Mouse (Mus musculus): ENCODE data around the gene Rapgef4. TPM values are rescaled to one million over a fixed set of nuclear protein-coding genes. Genes with fewer than 3 reads are reported as not detected.

Rapgef4 gene
- polyA plus RNA-seq, 1 experiment from 2014 or later: 4.4 TPM

- ATAC-seq (ENCODE audit: insufficient number of reproducible peaks, insufficient read depth, low FRiP score, low read depth): peak; percentile 87
- Histone ChIP-seq H3K36me3 (ENCODE audit: control insufficient read depth, insufficient read depth, low read length) (no peaks in the 10 kb centered on the region), H3K9me3 (ENCODE audit: control insufficient read depth, low read depth, low read length) (no peaks in the 10 kb centered on the region), H3K4me3 (ENCODE audit: low read depth, low read length) (peak overlapping the region; percentile 3; the same call in 1 of the 2 replicates), H3K4me2 (replicated peaks; ENCODE audit: low read depth, low read length) (peak overlapping the region; percentile 33), H3K9ac (replicated peaks; ENCODE audit: low read depth, low read length) (no peak overlapping the region), H3K27ac (ENCODE audit: low read length) (peak overlapping the region; percentile 62), H3K27me3 (ENCODE audit: control insufficient read depth, insufficient read depth, low read length) (no peaks in the 10 kb centered on the region), H3K4me1 (ENCODE audit: control insufficient read depth, insufficient read depth, low read length) (no peaks in the 10 kb centered on the region)
- 28% methylated on average over 14 of the region's 14 CpGs for WGBS
These were observed 274.0 kb downstream of the Rapgef4 start for GRCm38 (mm10) chr2:72254813-72255582.

GRCm38 (mm10) chr2:72260704-72261103, 279.7 kb downstream of the Rapgef4 start:
- H3K27ac ChIP-seq (ENCODE audit: low read length): no peak overlapping the region
- H3K4me2 ChIP-seq (replicated peaks; ENCODE audit: low read depth, low read length): no peak overlapping the region
- no peaks in the 10 kb centered on the region for H3K27me3 ChIP-seq (ENCODE audit: control insufficient read depth, insufficient read depth, low read length)
- 96% methylated on average over 1 of the region's 1 CpGs for WGBS
- H3K4me3 ChIP-seq (ENCODE audit: low read depth, low read length): no peak overlapping the region
- no peaks in the 10 kb centered on the region for H3K36me3 ChIP-seq (ENCODE audit: control insufficient read depth, insufficient read depth, low read length)
- no peak overlapping the region for H3K9ac ChIP-seq (replicated peaks; ENCODE audit: low read depth, low read length)
- no peak for ATAC-seq (ENCODE audit: insufficient number of reproducible peaks, insufficient read depth, low FRiP score, low read depth)
- no peaks in the 10 kb centered on the region for H3K4me1 ChIP-seq (ENCODE audit: control insufficient read depth, insufficient read depth, low read length)
- no peaks in the 10 kb centered on the region for H3K9me3 ChIP-seq (ENCODE audit: control insufficient read depth, low read depth, low read length)

DNA sequence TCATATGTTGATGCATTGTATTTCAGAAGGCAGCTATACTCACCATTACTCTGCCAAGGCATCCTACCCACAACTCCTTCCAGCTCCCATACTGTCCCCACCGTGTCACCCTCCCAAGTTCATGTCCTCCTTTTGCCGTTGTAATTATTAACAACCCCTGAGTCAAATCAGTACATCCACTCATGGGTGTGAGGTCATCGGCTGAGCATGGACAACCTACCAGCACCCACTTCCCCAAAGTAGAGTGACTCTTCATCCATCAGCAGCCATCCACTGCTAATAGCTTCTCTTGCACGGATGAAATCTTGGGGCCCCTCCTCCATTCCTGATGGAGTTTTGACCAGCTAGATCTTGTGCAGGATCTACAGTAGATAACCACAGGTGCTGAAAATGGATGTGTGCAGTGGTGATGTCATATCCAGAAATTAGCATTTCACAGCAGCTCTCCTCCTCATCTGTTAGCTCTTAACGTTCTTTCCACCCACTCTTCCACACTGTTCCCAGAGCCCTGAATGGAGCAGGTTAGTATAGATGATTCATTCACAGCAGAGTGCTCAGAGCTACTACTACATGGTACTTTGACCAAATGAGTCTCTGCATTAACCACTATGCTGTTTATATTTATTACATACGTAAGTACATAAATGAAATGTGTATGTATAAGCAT, 281.9 kb downstream of the Rapgef4 start:
- H3K27me3 ChIP-seq (ENCODE audit: control insufficient read depth, insufficient read depth, low read length): no peaks in the 10 kb centered on the region

DNA sequence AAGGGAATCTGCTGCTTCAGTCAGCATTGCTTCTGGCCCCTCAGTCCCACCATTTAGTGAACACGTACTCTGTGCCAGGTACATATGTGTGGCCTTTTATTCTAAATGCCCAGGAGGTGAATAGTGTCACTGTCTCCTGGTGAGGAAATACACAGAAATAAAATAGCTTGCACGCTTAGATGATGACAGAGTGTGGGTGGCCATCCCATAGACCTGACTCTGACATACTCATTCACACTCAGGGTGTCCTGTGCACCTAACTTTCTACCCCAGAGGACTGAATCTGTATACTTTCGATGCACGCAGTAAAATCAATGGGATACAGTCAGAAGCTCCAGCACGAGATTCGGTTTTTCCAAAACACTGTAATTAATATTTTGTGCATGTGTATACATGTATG, 286.4 kb downstream of the Rapgef4 start:
- Histone ChIP-seq H3K4me2 (replicated peaks; ENCODE audit: low read depth, low read length) (no peak overlapping the region), H3K4me3 (ENCODE audit: low read depth, low read length) (no peak overlapping the region), H3K36me3 (ENCODE audit: control insufficient read depth, insufficient read depth, low read length) (no peaks in the 10 kb centered on the region), H3K27me3 (ENCODE audit: control insufficient read depth, insufficient read depth, low read length) (no peaks in the 10 kb centered on the region), H3K9me3 (ENCODE audit: control insufficient read depth, low read depth, low read length) (peaks cover 4% of the 10 kb centered on the region), H3K27ac (ENCODE audit: low read length) (no peak overlapping the region), H3K9ac (replicated peaks; ENCODE audit: low read depth, low read length) (no peak overlapping the region), H3K4me1 (ENCODE audit: control insufficient read depth, insufficient read depth, low read length) (no peaks in the 10 kb centered on the region)
- WGBS: 88% methylated on average over 6 of the region's 6 CpGs
- ATAC-seq (ENCODE audit: insufficient number of reproducible peaks, insufficient read depth, low FRiP score, low read depth): no peak

More for the DNA sequence above, 281.9 kb downstream of the Rapgef4 start:
- no peaks in the 10 kb centered on the region for H3K4me1 ChIP-seq (ENCODE audit: control insufficient read depth, insufficient read depth, low read length)
- H3K9me3 ChIP-seq (ENCODE audit: control insufficient read depth, low read depth, low read length): peaks cover 4% of the 10 kb centered on the region
- 87% methylated on average over 6 of the region's 6 CpGs for WGBS
- no peak for ATAC-seq (ENCODE audit: insufficient number of reproducible peaks, insufficient read depth, low FRiP score, low read depth)
- H3K36me3 ChIP-seq (ENCODE audit: control insufficient read depth, insufficient read depth, low read length): no peaks in the 10 kb centered on the region
- H3K4me3 ChIP-seq (ENCODE audit: low read depth, low read length): no peak overlapping the region
- H3K4me2 ChIP-seq (replicated peaks; ENCODE audit: low read depth, low read length): no peak overlapping the region
- H3K9ac ChIP-seq (replicated peaks; ENCODE audit: low read depth, low read length): no peak overlapping the region
- no peak overlapping the region for H3K27ac ChIP-seq (ENCODE audit: low read length)

DNA sequence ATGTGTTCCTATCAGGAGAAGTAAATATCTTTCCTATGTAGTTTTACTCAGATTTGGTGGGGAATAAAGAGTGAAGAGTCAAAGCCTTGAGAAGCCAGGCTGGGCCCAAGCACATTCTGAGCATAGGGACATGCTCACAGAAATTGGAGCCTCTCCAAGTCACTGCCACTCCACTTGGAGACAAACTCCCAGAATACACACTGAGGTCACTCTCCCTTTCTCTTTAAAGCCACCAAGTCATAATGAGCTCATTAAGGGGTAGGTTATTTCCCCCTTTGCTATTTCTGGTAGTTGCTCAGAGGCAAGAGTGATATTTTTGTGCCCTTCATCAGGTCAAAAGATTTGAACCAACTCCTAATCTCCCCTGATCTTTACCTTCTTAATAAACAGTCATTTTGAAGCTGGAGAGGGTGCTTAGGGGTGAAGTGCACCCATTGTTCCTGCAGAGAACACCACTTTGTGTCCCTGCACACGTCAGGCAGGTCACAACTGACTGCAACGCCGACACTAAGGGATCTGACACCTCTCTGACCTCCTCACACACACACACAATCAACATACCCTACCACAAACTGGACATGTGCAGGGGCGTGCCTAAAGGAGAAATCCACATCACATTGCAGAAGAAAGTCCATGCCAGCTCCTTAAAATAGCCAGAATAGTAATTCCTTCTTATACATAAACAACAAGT, 288.8 kb downstream of the Rapgef4 start:
- Histone ChIP-seq H3K36me3 (ENCODE audit: control insufficient read depth, insufficient read depth, low read length) (no peaks in the 10 kb centered on the region), H3K27ac (ENCODE audit: low read length) (no peak overlapping the region), H3K4me3 (ENCODE audit: low read depth, low read length) (no peak overlapping the region), H3K27me3 (ENCODE audit: control insufficient read depth, insufficient read depth, low read length) (no peaks in the 10 kb centered on the region), H3K4me2 (replicated peaks; ENCODE audit: low read depth, low read length) (no peak overlapping the region), H3K4me1 (ENCODE audit: control insufficient read depth, insufficient read depth, low read length) (no peaks in the 10 kb centered on the region), H3K9ac (replicated peaks; ENCODE audit: low read depth, low read length) (no peak overlapping the region), H3K9me3 (ENCODE audit: control insufficient read depth, low read depth, low read length) (peaks cover 4% of the 10 kb centered on the region)
- 72% methylated on average over 4 of the region's 4 CpGs for WGBS
- no peak for ATAC-seq (ENCODE audit: insufficient number of reproducible peaks, insufficient read depth, low FRiP score, low read depth)

- Histone ChIP-seq H3K4me2 (replicated peaks; ENCODE audit: low read depth, low read length) (no peak overlapping the region), H3K9ac (replicated peaks; ENCODE audit: low read depth, low read length) (no peak overlapping the region), H3K4me3 (ENCODE audit: low read depth, low read length) (no peak overlapping the region), H3K9me3 (ENCODE audit: control insufficient read depth, low read depth, low read length) (no peaks in the 10 kb centered on the region), H3K36me3 (ENCODE audit: control insufficient read depth, insufficient read depth, low read length) (no peaks in the 10 kb centered on the region), H3K27me3 (ENCODE audit: control insufficient read depth, insufficient read depth, low read length) (no peaks in the 10 kb centered on the region), H3K4me1 (ENCODE audit: control insufficient read depth, insufficient read depth, low read length) (no peaks in the 10 kb centered on the region), H3K27ac (ENCODE audit: low read length) (no peak overlapping the region)
- WGBS: 76% methylated on average over 4 of the region's 4 CpGs
- ATAC-seq (ENCODE audit: insufficient number of reproducible peaks, insufficient read depth, low FRiP score, low read depth): no peak
These were observed 297.3 kb downstream of the Rapgef4 start for GRCm38 (mm10) chr2:72278247-72278873.

DNA sequence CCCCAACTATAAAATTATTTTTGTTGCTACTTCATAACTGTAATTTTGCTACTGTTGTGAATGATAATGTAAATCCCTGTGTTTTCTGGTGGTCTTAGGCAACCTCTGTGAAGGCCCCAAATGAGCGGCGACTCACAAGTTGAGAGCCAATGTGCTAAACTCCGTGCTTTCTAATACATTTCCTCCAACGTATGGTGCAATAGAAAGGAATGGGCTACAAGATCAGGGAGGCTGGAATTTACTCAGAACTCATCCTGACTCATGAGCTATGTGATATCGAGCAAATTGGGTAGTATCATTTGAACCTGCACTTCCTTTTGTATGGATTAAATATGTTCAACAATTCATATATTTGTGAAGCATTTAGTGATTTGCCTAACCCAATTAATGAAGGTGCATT, 299.5 kb downstream of the Rapgef4 start:
- H3K9me3 ChIP-seq (ENCODE audit: control insufficient read depth, low read depth, low read length): no peaks in the 10 kb centered on the region
- no peak for ATAC-seq (ENCODE audit: insufficient number of reproducible peaks, insufficient read depth, low FRiP score, low read depth)
- H3K4me3 ChIP-seq (ENCODE audit: low read depth, low read length): no peak overlapping the region
- 90% methylated on average over 5 of the region's 5 CpGs for WGBS
- no peak overlapping the region for H3K4me2 ChIP-seq (replicated peaks; ENCODE audit: low read depth, low read length)
- no peaks in the 10 kb centered on the region for H3K27me3 ChIP-seq (ENCODE audit: control insufficient read depth, insufficient read depth, low read length)
- H3K36me3 ChIP-seq (ENCODE audit: control insufficient read depth, insufficient read depth, low read length): no peaks in the 10 kb centered on the region
- no peaks in the 10 kb centered on the region for H3K4me1 ChIP-seq (ENCODE audit: control insufficient read depth, insufficient read depth, low read length)
- no peak overlapping the region for H3K9ac ChIP-seq (replicated peaks; ENCODE audit: low read depth, low read length)
- no peak overlapping the region for H3K27ac ChIP-seq (ENCODE audit: low read length)

- no peak overlapping the region for H3K4me2 ChIP-seq (replicated peaks; ENCODE audit: low read depth, low read length)
- no peaks in the 10 kb centered on the region for H3K9me3 ChIP-seq (ENCODE audit: control insufficient read depth, low read depth, low read length)
- no peaks in the 10 kb centered on the region for H3K4me1 ChIP-seq (ENCODE audit: control insufficient read depth, insufficient read depth, low read length)
- ATAC-seq (ENCODE audit: insufficient number of reproducible peaks, insufficient read depth, low FRiP score, low read depth): no peak
- H3K27ac ChIP-seq (ENCODE audit: low read length): no peak overlapping the region
- no peaks in the 10 kb centered on the region for H3K27me3 ChIP-seq (ENCODE audit: control insufficient read depth, insufficient read depth, low read length)
- no peaks in the 10 kb centered on the region for H3K36me3 ChIP-seq (ENCODE audit: control insufficient read depth, insufficient read depth, low read length)
- no peak overlapping the region for H3K4me3 ChIP-seq (ENCODE audit: low read depth, low read length)
- 90% methylated on average over 14 of the region's 14 CpGs for WGBS
- H3K9ac ChIP-seq (replicated peaks; ENCODE audit: low read depth, low read length): no peak overlapping the region
These were observed 300.9 kb downstream of the Rapgef4 start for GRCm38 (mm10) chr2:72281971-72282370.
